Mouse (Mus musculus) megakaryocyte, adult 5-6 weeks (primary cell): ENCODE data around the gene Cpsf7. TPM values are rescaled to one million over a fixed set of nuclear protein-coding genes. Genes with fewer than 3 reads are reported as not detected.
"Not testable (repeated sequence)": the region's sequence is repeated elsewhere in the genome, so short reads cannot be mapped to it uniquely, and the experiment has no call there.

Experiments used
- ATAC-seq: 2 replicates; pipeline ENCODE4 v1.8.0; 2016; ENCODE audit warnings: mild to moderate bottlenecking, inconsistent platforms; ENCODE audit not compliant: poor library complexity, severe bottlenecking
- total RNA-seq, 2 experiments: library from RNA; stranded (forward) in 1 of 2; stranded (reverse) in 1 of 2; fragments of 153-499, 151-499 nt in 1 of 2; fragments of 221-1000, 200-1000 nt in 1 of 2; gene quantifications; 2 replicates each; pipeline versions ENCODE4 v1.2.3 to v1.2.4; 2015 to 2017

The Cpsf7 gene
- total RNA-seq, 2 experiments from 2014 or later: 35.9 to 57.1 TPM

DNA sequence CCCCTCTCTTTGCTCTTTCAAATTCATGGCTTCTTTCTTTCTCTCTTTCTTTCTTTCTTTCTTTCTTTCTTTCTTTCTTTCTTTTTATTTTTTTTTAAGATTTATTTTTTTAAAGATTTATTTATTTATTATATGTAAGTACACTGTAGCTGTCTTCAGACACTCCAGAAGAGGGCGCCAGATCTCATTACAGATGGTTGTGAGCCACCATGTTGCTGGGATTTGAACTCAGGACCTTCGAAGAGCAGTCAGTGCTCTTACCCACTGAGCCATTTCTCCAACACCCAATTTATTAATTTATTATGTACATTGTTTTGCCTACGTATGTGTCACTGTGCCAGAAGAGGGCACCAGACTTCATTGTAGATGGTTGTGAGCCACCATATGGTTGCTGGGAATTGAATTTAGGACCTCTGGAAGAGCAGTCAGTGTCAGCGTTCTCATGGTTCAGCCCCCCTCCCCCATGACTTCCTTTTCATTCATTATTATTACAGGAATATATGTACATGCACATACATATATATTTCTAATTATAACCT is 32.8 kb downstream of the Cpsf7 start:
- ATAC-seq: not testable (repeated sequence)

DNA sequence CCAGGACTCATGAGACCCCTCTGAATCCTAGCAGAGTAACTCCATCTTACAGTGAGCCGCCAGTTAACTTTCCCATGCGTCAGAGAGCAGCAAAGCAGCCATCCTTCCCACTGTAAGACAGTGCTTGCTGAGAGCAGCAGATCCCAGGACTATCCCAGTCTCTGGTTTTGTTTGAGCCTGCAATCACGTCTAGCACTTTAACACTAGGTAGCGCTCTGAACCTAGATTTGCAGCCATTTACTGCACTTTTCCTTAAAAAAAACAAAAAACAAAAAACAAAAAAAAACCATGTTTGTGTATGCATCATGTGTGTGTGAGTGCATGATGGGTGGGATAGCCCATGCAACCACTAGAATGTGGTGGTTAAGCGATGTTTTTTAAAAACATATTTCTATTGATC is 35.0 kb downstream of the Cpsf7 start:
- ATAC-seq: no peak

DNA sequence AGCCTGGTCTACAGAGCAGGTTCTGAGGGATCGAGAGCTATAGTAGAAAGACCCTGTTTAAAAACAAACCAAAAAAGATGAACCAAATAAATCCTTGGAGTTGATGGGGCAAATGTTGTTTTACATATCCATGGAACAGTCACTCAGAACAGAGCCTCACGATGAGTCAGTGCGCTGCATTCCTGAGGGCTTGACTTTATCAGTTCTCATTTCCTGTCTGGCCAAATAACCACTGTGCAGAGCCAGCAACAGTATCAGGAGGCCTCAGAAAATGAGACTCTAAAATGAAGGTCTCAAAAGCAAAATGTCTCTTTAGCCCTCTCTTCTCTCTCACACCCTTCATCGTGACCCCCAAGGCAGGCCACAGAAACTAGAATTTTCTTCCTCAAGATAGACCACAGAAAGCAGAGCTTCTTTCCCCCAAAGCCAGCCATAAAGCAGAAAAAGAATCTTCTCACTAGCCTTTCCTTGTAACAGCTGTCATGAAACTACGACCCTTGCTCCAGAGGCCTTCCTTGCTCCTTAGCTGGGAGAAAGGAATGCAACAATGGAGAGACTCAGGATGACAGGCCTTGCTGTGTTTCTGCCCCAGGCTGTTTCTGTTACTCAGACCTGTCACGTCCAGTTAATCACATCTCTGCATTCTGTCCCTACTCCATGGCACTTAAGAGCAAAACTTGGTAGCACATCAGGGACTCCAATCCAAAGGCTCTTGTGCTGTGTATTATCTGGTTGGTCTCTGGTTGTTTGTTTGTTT is 36.7 kb downstream of the Cpsf7 start:
- ATAC-seq: no peak

DNA sequence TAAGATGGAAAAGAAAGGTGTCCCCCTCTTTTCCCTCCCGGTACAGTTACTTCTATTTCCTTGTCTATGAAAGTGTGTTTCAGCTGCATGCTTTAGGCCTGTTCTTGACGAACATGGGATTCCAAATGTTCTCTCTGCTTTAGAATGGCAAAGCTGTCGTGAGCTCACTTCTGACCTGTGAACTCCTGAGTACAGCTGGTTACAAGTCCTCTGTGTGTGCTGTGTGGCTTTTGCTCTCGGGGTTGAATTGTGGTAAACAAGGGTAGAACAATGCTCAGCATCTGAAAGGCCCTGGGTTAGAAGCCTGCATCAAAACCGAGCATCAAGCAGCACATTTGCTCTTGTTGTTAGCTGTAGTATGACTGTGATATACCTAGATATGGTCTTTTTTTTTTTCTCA is 37.3 kb downstream of the Cpsf7 start:
- ATAC-seq: no peak

DNA sequence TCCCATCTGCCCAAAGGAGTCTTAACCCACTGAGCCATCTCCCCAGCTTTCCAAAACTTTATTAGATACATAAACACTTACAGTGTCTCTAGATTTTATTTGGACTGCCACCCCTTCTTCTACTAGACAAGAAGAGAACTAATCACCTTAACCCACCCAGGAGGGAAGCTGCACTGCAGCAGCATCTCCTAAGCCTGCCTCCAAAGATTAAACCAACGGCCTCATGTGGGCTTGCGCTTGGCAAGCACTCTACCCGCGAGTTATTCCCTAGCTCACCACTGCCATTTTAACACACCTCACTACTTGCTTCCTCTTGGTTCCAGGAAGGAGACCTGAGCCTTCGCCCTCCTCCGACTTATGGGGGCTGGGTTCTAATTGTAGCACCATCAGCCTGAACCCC is 39.2 kb downstream of the Cpsf7 start:
- no peak for ATAC-seq

DNA sequence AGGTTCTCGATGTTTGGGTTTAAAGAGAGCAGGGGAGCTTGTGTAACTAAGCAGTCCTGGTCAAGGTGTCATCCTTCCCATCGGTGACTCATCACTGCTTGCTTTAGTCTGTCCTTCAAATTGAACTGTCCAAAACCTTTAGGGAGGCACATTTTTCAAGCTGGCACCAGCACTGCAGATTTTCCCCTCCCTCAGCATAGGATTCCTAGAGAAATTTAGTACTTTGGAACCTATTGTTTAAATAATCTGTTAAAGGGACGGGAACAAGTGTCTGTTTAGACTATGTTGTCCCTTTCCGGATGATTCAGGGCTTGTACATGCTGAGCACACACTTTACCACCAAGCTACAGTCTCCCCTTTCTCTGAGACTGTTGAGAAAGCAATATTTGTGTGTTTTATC is 40.2 kb downstream of the Cpsf7 start:
- no peak for ATAC-seq

DNA sequence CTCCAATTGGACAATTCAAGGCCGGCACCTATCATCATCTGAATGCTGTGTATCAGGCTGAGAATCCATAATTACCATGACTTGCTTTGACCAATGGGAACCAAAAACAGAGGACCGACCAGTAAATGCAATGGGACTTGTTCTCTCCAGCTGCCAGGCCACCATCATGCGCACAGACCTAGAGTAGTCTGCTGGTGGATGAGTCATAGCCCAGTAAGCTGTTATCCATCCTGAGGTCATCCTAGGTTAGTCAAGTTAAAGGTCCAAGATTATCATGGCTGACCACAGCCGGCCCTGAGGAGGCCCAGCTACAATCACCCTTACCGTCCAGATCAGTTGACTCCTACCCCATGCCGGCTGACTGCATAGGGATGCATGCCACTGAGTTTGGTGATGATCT is 44.6 kb downstream of the Cpsf7 start:
- ATAC-seq: no peak

DNA sequence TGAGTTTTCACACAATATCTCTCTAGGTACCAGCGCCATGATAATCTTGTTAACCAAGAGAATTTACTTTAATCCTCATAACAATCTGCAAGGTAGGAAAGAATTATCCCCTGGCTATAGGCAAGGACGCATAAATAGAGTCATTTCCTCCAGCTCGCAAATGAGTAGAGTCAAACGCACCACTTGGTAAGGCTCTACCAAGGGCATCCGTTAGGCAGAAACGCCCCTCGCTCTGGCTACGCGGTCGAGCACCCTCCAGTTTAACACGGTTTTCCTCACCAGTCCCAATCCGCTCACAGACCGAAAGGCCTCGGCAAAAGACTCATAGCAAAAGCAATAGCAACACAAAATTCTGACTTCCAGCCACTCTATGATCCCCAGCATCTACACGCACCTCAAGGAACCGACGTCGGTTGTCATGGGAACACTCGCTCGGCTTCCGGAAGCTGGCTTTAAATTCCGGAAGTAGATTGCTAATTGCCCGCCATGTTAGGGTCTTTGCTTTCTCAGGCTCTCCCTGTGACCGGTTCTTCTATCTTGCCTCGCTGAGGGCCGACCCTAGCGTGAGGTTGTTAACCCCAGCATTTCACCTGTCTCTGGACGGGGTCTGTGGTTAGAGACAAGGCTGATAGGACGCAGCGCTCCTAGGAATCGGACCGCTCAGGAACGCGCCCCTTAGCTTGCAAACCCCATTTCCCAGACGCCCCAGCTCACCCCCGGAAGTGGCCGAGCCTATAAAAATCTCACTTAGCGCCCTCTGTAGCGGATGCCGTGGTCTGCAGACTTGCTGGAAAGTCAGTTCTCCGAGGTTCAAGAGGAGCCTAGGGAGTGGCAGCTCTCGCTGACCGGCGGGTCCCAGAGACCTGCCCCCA is 51.9 kb downstream of the Cpsf7 start, which contains the start of the genes Cyb561a3 and Tmem138:
Cyb561a3 (plus strand) TSS at position 483 of the 872 bp plus-strand sequence.
Tmem138 (minus strand) TSS at position 673 of the 872 bp plus-strand sequence.
- ATAC-seq: peak; percentile 86

DNA sequence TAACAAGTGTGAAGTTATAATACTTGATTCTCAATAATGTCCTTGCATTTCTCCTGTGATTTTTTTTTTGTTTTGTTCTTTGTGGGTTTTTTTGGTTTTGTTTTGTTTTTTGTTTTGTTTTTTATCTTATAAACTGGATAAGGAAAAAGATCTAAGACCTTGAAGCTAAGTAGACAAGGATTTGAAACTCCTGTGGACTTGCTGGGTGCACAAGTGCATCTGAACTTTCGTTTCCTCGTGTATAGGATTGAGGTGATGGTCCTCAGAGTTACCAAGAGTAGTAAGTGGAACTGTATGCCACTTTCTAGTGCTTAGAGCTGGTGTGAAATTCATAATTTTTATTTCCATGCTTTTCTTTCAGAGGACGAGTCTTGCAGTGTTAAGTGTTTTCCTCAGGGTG is 55.0 kb downstream of the Cpsf7 start:
- ATAC-seq: no peak

DNA sequence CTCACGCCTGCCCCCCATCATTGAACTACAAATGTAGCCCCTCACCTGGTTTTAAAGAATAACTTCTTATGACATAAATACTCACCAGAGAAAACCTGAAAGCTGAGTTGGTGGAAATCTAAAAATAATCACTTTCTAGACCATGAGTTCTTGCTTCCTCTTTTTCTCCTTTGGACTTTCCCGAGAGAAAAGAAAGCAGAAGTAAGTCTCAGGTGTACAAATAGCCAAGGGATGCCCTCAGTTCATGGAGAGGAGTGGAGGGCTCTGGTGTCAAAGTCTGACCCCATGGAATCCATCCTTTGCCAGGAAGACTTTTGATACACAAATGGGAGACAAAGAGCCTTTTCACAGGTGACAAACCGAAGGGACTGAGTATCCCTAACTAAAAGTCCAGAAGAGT is 55.7 kb downstream of the Cpsf7 start:
- ATAC-seq: 0 out of 2 replicates have a peak, but pooled peaks have one; percentile 31

DNA sequence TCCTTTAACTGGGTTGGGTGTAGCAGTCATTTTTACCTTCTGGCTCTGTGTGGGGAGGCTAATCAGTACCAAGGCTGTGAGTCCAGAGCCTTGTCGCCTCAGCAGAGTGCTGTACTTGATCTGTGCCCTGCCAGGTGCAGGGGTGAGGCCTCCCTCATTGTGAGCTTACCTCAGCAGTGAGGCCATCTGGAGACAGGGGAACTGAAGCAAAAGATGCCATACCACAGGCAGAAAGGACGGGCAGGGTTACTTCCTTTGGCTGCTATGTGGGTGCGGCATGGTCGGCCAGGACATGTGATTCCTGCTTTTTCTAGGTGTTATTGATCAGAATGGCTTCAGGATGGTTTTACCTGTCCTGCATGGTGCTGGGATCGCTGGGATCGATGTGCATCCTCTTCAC is 56.9 kb downstream of the Cpsf7 start:
- 0 out of 2 replicates have a peak, but pooled peaks have one; percentile 17 for ATAC-seq

DNA sequence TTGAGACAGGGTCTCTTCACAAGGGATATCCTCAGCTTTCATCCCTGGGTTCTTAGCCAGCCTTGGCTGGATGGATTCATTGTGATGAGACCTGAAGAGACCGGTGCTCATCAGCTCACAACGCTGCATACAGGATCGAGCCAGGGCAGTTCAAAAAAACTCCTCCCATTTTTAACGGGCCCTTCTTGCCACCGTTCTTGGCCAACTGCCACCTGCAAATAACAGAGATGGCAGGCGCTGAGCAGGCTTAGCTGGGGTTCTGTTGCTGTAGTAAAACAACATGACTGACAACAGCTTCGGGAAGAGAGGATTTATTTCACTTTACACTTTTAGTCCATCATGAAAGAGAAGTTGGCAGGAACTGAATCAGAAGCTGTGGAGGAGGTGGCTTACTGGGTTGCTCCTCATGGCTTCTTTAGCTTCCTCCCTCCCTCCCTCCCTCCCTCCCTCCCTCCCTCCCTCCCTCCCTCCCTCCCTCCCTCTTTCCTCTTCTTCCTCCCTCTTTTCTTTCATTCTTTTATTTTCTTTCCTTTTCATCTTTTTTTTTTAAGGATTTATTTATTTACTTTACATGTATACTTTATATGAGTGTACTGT is 58.6 kb downstream of the Cpsf7 start:
- no peak for ATAC-seq

DNA sequence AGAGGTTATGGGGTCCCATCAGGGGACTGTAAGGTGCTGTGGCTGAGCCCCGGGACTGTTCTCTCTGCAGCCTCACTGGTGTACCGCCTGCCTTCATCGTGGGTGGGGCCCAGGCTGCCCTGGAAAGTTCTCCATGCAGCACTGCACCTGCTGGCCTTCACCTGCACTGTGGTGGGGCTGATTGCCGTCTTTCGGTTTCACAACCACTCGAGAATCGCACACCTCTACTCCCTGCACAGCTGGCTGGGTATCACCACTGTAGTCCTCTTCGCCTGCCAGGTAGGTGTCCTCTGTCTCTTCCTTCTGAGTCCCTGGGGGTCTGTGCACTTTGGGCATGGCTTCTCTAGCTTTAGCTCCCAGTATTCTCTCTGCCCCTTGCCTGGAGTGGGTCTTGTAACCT is 60.0 kb downstream of the Cpsf7 start:
- ATAC-seq: no peak

DNA sequence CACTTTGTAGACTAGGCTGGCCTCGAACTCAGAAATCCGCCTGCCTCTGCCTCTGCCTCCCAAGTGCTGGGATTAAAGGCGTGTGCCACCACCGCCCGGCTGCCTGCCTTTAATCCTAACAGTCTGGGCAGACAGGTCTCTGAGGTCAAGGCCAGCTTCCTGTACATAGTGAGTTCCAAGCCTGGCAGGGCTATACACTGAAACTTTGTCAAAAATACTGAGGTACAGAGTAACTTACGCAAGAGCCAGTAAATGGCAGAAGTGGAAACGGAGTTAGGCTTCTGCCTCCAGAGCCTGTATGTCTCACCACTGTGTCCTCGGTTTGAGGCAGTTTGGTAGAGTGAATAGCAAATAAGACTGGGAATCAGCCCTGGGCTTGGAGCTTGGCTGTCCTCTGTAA is 62.2 kb downstream of the Cpsf7 start:
- ATAC-seq: peak; percentile 66

DNA sequence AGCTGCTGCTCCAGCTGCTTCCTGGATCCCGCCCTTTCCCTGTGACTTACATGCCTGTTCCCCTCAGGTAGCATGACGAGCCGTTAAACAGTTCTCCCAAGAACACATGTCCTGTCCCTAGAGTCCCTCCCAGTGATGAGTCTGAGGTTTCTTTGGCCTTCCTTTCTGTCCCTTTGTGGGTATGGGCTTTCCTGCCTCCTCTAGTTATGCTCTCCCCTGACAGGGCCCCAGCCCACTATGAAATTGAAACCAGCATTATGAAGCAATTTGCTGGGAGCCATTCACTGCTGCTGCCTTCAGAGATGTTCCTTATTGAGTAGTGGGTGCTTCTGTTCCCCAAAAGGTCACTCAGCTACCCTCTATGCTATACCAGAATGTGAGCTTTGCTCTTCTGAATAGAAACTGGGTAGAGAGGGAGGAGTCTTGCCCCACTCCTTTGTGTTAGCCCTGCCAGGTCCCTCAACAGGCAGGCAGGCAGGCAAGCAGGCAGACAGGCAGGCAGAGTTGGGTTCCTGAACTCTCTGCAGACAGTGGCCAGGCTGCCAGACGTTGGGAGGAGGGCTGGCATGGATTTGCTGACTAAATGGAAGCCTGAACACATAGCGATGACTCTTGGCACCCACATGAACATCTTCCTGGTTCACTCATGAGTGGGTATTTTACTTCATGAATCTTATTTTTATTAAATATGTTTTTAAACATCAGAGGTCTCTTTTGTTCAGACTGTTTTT is 64.2 kb downstream of the Cpsf7 start:
- peak; percentile 71 for ATAC-seq

DNA sequence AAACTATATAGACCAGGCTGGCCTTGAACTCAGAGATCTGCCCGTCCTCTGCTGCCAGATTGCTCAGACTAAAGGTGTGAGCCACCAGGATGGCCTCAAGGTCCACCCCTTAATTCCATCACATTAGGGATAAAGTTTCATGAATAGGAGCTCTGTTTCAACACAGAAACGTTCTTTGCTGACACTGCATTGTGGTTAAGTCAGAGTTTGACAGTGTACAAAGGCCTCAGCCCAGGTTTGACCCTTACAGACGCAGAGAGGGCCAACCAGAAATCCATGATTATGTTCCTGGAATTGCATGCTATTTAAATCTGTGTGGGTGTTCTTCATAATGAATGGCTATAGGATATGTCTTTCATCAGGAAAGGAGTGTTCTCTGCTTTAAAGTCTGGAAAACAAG is 65.2 kb downstream of the Cpsf7 start:
- ATAC-seq: no peak

DNA sequence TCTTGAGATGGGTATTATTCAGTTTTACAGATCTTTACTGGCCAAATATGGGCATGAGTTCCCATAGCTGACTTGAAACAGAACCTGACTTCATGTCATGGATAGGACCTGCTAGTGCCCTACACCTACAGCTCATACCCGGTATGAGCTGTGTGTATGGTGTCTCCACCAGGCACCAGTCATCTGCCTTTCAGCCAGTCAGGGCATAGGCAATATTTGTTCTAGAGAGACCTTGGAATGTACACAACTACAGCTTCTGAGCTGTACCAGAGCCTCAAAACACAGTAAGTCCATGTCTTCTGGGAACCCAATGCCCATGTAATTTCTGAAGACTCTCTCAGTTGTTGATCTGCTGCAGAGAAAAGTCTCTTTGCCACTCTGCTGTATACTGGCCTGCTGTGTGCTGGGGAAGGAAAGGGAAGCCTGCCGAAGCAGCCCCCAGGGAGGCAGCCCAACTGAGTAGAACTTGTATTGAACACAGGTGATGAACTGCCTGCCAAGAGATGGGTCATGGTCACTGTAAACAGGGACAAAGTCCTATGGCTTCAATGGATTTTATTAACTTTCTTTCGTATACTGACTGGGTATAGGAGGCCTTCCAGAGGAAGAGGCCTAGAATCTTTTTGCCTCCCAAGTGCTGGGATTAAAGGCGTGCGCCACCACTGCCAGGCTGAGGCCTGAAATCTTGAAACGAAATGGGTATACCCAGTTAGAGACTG is 66.8 kb downstream of the Cpsf7 start:
- no peak for ATAC-seq
